Mouse (Mus musculus): ENCODE results near the gene Zfp442.
"Not testable (repeated sequence)": the region's sequence is repeated elsewhere in the genome, so short reads cannot be mapped to it uniquely, and the experiment has no call there.

Zfp442 gene

GRCm38 (mm10) chr2:150451180-150451919 lies at the start of gene Zfp442:
Gene Zfp442 (minus strand): TSS chr2:150451486.
- peak; percentile 21 for DNase-seq (ENCODE audit: low read depth)

- DNase-seq (ENCODE audit: low read depth): not testable (repeated sequence)
Measured at GRCm38 (mm10) chr2:150500124-150500973, 49.1 kb upstream of the Zfp442 start.

GRCm38 (mm10) chr2:150493031-150493430 lies 41.7 kb upstream of the Zfp442 start:
- no peak for DNase-seq (ENCODE audit: low read depth)

GRCm38 (mm10) chr2:150484939-150485778 lies 33.9 kb upstream of the Zfp442 start, which contains the start of gene Zfp345:
Gene Zfp345 (minus strand): TSS chr2:150485091.
- not testable (repeated sequence) for DNase-seq (ENCODE audit: low read depth)

GRCm38 (mm10) chr2:150439084-150439483 lies 12.2 kb downstream of the Zfp442 start:
- DNase-seq (ENCODE audit: low read depth): not testable (repeated sequence)

- DNase-seq (ENCODE audit: low read depth): not testable (repeated sequence)
Measured at GRCm38 (mm10) chr2:150412146-150412545, 39.1 kb downstream of the Zfp442 start.

GRCm38 (mm10) chr2:150390198-150390597 lies 61.1 kb downstream of the Zfp442 start:
- no peak for DNase-seq (ENCODE audit: low read depth)

GRCm38 (mm10) chr2:150385553-150386106 lies 65.7 kb downstream of the Zfp442 start:
- DNase-seq (ENCODE audit: low read depth): not testable (repeated sequence)

- no peak for DNase-seq (ENCODE audit: low read depth)
Measured at GRCm38 (mm10) chr2:150362878-150363229, 88.4 kb downstream of the Zfp442 start.

GRCm38 (mm10) chr2:150362113-150362877 lies 89.0 kb downstream of the Zfp442 start, which contains the start of gene 3300002I08Rik:
Gene 3300002I08Rik (minus strand): TSS chr2:150362765.
- DNase-seq (ENCODE audit: low read depth): peak; percentile 81

All from naive thymus-derived CD4-positive, alpha-beta T cell, adult 2 months (primary cell).